Mouse (Mus musculus): Measurements from ENCODE around the gene Psmd5.
A peak's percentile ranks its signal among the peaks of the same experiment; 100 is the strongest.
"Not testable (repeated sequence)": the region's sequence is repeated elsewhere in the genome, so short reads cannot be mapped to it uniquely, and the experiment has no call there.

Gene Psmd5

GRCm38 (mm10) chr2:34808057-34808456 is 66.7 kb downstream of the Psmd5 start:
- peaks cover 94% of the 10 kb centered on the region for H3K36me3 ChIP-seq (ENCODE audit: insufficient read depth, low read length)
- no peaks in the 10 kb centered on the region for H3K27me3 ChIP-seq (ENCODE audit: insufficient read depth, low read length)
- no peaks in the 10 kb centered on the region for H3K9me3 ChIP-seq (ENCODE audit: low read length)
- peaks cover 44% of the 10 kb centered on the region for H3K4me1 ChIP-seq (replicated peaks; ENCODE audit: low read depth, low read length)
- no peak overlapping the region for H3K4me3 ChIP-seq (replicated peaks; ENCODE audit: low read length)
- TF ChIP-seq NANOG (IDR thresholded peaks at IDR 0.05; ENCODE audit: borderline replicate concordance, low read length), result no peak
- no peak for TF ChIP-seq POU5F1 (IDR thresholded peaks at IDR 0.05; ENCODE audit: borderline replicate concordance, low read length)
- no peak for TF ChIP-seq CTCF (conservative IDR thresholded peaks at IDR 0.05; ENCODE audit: low read length)

DNA sequence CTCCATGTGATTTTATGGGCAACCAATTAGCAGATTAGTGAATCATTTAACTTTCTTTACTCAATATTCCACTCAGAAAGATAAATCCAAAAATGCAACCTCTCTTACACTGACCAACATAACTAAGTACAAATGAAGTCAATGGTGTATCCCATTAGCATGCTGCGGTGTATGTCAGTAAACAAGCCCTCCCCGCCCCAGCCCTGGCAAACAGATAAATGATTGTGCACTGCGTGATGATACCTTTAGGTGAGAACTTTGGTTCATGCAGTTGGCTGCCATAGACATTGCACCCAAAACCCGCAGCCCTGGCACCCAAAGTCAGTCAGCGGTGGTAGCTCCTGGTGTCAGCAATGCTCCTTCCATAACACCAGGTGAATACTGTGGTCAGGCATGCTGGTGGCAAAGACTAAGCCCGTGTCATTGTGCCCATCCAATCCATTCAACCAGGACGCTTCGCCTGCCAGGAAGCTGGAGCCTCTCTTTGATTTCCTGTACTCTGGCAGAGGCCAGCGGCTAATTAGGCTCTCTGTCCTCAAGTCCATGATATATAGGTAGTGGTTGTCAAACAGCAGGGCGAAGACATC is 69.3 kb downstream of the Psmd5 start:
- peaks cover 40% of the 10 kb centered on the region for H3K4me1 ChIP-seq (replicated peaks; ENCODE audit: low read depth, low read length)
- no peaks in the 10 kb centered on the region for H3K9me3 ChIP-seq (ENCODE audit: low read length)
- H3K36me3 ChIP-seq (ENCODE audit: insufficient read depth, low read length), result peaks cover 68% of the 10 kb centered on the region
- H3K27me3 ChIP-seq (ENCODE audit: insufficient read depth, low read length), result no peaks in the 10 kb centered on the region
- no peak for TF ChIP-seq NANOG (IDR thresholded peaks at IDR 0.05; ENCODE audit: borderline replicate concordance, low read length)
- no peak for TF ChIP-seq CTCF (conservative IDR thresholded peaks at IDR 0.05; ENCODE audit: low read length)
- H3K4me3 ChIP-seq (replicated peaks; ENCODE audit: low read length), result no peak overlapping the region

DNA sequence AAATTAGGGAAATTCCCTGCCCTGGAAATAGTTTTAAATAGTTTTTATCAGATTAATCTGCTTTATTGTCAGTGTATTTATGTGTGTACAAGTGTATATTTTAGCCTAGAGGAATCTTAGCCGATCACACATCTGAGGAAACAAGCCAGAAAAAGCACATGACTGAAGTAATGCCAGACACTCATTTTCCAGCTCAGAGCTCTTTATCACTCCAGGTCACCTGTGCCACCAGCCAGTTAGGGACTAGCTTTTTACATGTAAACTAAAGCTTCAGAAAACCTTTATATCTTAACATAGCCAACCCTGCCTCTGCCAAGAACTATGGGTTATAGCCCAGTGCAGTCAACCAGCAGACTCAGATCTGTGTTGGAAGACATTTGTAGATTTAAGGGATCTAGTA is 70.0 kb downstream of the Psmd5 start:
- TF ChIP-seq CTCF (conservative IDR thresholded peaks at IDR 0.05; ENCODE audit: low read length), result no peak
- TF ChIP-seq NANOG (IDR thresholded peaks at IDR 0.05; ENCODE audit: borderline replicate concordance, low read length), result no peak
- no peak for TF ChIP-seq POU5F1 (IDR thresholded peaks at IDR 0.05; ENCODE audit: borderline replicate concordance, low read length)
- Histone ChIP-seq H3K36me3 (ENCODE audit: insufficient read depth, low read length) (peaks cover 61% of the 10 kb centered on the region), H3K9me3 (ENCODE audit: low read length) (no peaks in the 10 kb centered on the region)

GRCm38 (mm10) chr2:34804172-34804571 is 70.6 kb downstream of the Psmd5 start:
- no peaks in the 10 kb centered on the region for H3K9me3 ChIP-seq (ENCODE audit: low read length)
- peaks cover 49% of the 10 kb centered on the region for H3K4me1 ChIP-seq (replicated peaks; ENCODE audit: low read depth, low read length)
- no peaks in the 10 kb centered on the region for H3K27me3 ChIP-seq (ENCODE audit: insufficient read depth, low read length)
- H3K4me3 ChIP-seq (replicated peaks; ENCODE audit: low read length), result 0 out of 2 replicates have a peak overlapping the region, but pooled peaks have one; percentile 92
- peaks cover 55% of the 10 kb centered on the region for H3K36me3 ChIP-seq (ENCODE audit: insufficient read depth, low read length)
- TF ChIP-seq NANOG (IDR thresholded peaks at IDR 0.05; ENCODE audit: borderline replicate concordance, low read length) (no peak), POU5F1 (IDR thresholded peaks at IDR 0.05; ENCODE audit: borderline replicate concordance, low read length) (no peak)

More for the DNA sequence above, 70.0 kb downstream of the Psmd5 start:
- no peak overlapping the region for H3K4me3 ChIP-seq (replicated peaks; ENCODE audit: low read length)
- H3K27me3 ChIP-seq (ENCODE audit: insufficient read depth, low read length), result no peaks in the 10 kb centered on the region
- peaks cover 46% of the 10 kb centered on the region for H3K4me1 ChIP-seq (replicated peaks; ENCODE audit: low read depth, low read length)

DNA sequence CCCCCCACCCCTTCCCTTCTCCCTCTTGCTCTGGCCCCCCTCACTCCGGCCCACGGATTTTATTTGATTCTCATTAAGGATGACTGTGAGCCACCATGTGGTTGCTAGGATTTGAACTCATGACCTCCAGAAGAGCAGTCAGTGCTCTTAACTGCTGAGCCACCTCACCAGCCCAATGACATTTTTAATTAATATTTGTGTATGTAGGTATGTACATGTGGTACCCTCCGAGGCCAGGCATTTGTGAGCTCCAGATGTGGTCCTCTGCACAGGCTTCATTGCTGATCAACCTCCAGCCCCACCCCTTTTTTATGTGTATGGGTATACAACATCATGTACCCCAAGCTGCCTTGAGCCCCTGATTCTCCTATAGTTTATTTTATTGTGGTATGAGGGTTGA is 71.0 kb downstream of the Psmd5 start:
- H3K27me3 ChIP-seq (ENCODE audit: insufficient read depth, low read length), result no peaks in the 10 kb centered on the region
- H3K9me3 ChIP-seq (ENCODE audit: low read length), result no peaks in the 10 kb centered on the region
- peaks cover 51% of the 10 kb centered on the region for H3K36me3 ChIP-seq (ENCODE audit: insufficient read depth, low read length)
- peaks cover 53% of the 10 kb centered on the region for H3K4me1 ChIP-seq (replicated peaks; ENCODE audit: low read depth, low read length)
- H3K4me3 ChIP-seq (replicated peaks; ENCODE audit: low read length), result peak overlapping the region; percentile 92
- TF ChIP-seq CTCF (conservative IDR thresholded peaks at IDR 0.05; ENCODE audit: low read length) (no peak), NANOG (IDR thresholded peaks at IDR 0.05; ENCODE audit: borderline replicate concordance, low read length) (no peak), POU5F1 (IDR thresholded peaks at IDR 0.05; ENCODE audit: borderline replicate concordance, low read length) (no peak)

DNA sequence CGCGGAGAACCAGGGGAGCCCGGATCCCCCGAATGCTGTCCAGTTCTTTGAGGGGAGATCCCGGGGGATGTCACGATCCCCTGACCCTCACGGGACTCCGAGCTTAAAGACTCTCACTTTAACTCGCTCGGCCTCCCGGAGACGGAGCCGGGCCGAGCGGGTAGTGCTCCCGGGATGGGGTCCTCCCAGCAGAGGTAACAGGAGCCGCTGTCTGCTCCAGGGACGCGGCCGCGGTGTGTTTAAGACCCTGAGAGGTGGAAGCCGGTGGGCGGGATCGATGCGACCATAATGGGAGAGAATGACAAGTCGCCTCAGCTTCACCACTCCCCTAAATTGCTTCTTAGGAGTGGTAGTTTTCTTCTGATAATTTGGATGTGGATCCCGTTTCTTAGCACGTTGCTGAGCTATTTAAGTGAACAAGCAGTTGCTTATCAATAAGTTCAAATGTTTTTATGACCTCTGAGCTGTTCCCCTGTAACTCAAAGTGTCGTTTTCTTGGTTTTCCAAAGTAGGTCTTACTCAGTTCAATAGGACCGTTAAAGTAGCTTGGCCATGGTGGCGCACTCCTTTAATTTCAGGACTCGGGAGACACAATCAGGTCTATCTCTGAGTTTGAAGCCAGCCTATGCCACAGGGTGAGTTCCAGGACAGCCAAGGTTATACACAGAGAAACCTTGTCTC is 72.1 kb downstream of the Psmd5 start:
- not testable (repeated sequence) for H3K9me3 ChIP-seq (ENCODE audit: low read length); H3K27me3 ChIP-seq (ENCODE audit: insufficient read depth, low read length)
- peaks cover 41% of the 10 kb centered on the region for H3K36me3 ChIP-seq (ENCODE audit: insufficient read depth, low read length)
- H3K4me3 ChIP-seq (replicated peaks; ENCODE audit: low read length), result peak overlapping the region; percentile 92
- peaks cover 58% of the 10 kb centered on the region for H3K4me1 ChIP-seq (replicated peaks; ENCODE audit: low read depth, low read length)

- Histone ChIP-seq H3K36me3 (ENCODE audit: insufficient read depth, low read length) (peaks cover 38% of the 10 kb centered on the region), H3K4me3 (replicated peaks; ENCODE audit: low read length) (peak overlapping the region; percentile 92), H3K9me3 (ENCODE audit: low read length) (no peaks in the 10 kb centered on the region), H3K4me1 (replicated peaks; ENCODE audit: low read depth, low read length) (peaks cover 55% of the 10 kb centered on the region), H3K27me3 (ENCODE audit: insufficient read depth, low read length) (no peaks in the 10 kb centered on the region)
- no peak for TF ChIP-seq NANOG (IDR thresholded peaks at IDR 0.05; ENCODE audit: borderline replicate concordance, low read length)
- TF ChIP-seq CTCF (conservative IDR thresholded peaks at IDR 0.05; ENCODE audit: low read length), result peak; percentile 58
- no peak for TF ChIP-seq POU5F1 (IDR thresholded peaks at IDR 0.05; ENCODE audit: borderline replicate concordance, low read length)
These were observed 73.0 kb downstream of the Psmd5 start for GRCm38 (mm10) chr2:34801516-34802482.

- Histone ChIP-seq H3K27me3 (ENCODE audit: insufficient read depth, low read length) (no peaks in the 10 kb centered on the region), H3K9me3 (ENCODE audit: low read length) (no peaks in the 10 kb centered on the region), H3K36me3 (ENCODE audit: insufficient read depth, low read length) (peaks cover 35% of the 10 kb centered on the region), H3K4me1 (replicated peaks; ENCODE audit: low read depth, low read length) (peaks cover 48% of the 10 kb centered on the region), H3K4me3 (replicated peaks; ENCODE audit: low read length) (peak overlapping the region; percentile 89)
- no peak for TF ChIP-seq CTCF (conservative IDR thresholded peaks at IDR 0.05; ENCODE audit: low read length)
- TF ChIP-seq POU5F1 (IDR thresholded peaks at IDR 0.05; ENCODE audit: borderline replicate concordance, low read length), result no peak
- TF ChIP-seq NANOG (IDR thresholded peaks at IDR 0.05; ENCODE audit: borderline replicate concordance, low read length), result no peak
These were observed 74.4 kb downstream of the Psmd5 start for GRCm38 (mm10) chr2:34800371-34800770.
